Mouse (Mus musculus) embryonic facial prominence, embryonic 10.5 days (tissue): Measurements from ENCODE around the gene Galnt6. TPM values are rescaled to one million over a fixed set of nuclear protein-coding genes. Genes with fewer than 3 reads are reported as not detected.

Source experiments
- DNase-seq: peaks from one replicate; pipeline ENCODE4 v3.0.0-alpha.2; 2017; ENCODE audit warnings: low spot score
- H3K27ac ChIP-seq: fragments of 300-500 bp; sonication (generic); replicated peaks from 2 replicates; pipeline ENCODE4 v1.5.1; 2016; ENCODE audit warnings: mild to moderate bottlenecking
- H3K27me3 ChIP-seq: fragments of 300-500 bp; sonication (generic); replicated peaks from 2 replicates; pipeline ENCODE4 v1.6.1; 2016; ENCODE audit warnings: low read depth, mild to moderate bottlenecking; ENCODE audit not compliant: poor library complexity, severe bottlenecking
- H3K36me3 ChIP-seq: fragments of 300-500 bp; sonication (generic); replicated peaks from 2 replicates; pipeline ENCODE4 v1.6.1; 2016; ENCODE audit warnings: mild to moderate bottlenecking, moderate library complexity
- H3K4me1 ChIP-seq: fragments of 300-500 bp; sonication (generic); 2 replicates; pipeline ENCODE4 v1.6.1; 2016
- H3K4me3 ChIP-seq: fragments of 300-500 bp; sonication (generic); 2 replicates; pipeline ENCODE4 v1.5.1; 2016; ENCODE audit warnings: mild to moderate bottlenecking, moderate library complexity
- H3K9me3 ChIP-seq: fragments of 300-500 bp; sonication (generic); 2 replicates; pipeline ENCODE4 v1.6.1; 2016; ENCODE audit warnings: mild to moderate bottlenecking
- WGBS: fragments of 180-500 bp; shearing (Covaris S2); methylation state at CpG from one replicate; pipeline ENCODE4 v1.1.7; 2016; 5-methylcytosine and 5-hydroxymethylcytosine counted together
- microRNA-seq: library from miRNA; unstranded; fragments of <30 nt; microRNA quantifications from one replicate; pipeline ENCODE4, GENCODE M21; 2017
- polyA plus RNA-seq: library from polyadenylated mRNA; unstranded; fragments of >200 nt; fragmentation: Nextera tagmentation; extraction: Ambion mirVana; gene quantifications from 2 replicates; pipeline ENCODE4 v1.2.1, GENCODE M21; 2016

The Galnt6 gene
- polyA plus RNA-seq, 1 experiment from 2014 or later = 0.16 TPM

DNA sequence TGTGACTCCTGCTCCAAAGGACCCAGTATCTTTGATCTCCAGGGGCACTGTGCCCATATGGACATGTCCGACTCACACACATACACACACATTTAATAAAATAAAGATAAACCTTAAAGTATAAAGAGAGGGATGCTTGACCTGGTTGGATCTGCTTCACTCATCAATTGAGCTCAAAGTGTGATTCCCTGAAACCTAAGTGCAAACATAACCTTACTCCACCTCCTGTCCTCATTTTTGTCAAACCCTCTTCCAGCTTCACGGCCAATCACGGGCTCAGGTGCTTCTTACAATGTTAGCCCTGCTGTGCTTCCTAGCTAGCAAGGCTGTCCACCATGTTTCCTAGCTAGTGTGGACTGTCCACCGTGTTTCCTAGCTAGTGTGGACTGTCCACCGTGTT lies 74.0 kb downstream of the Galnt6 start:
- Histone ChIP-seq H3K4me3 (no peak overlapping the region), H3K36me3 (no peaks in the 10 kb centered on the region), H3K27ac (no peak overlapping the region), H3K4me1 (peaks cover 7% of the 10 kb centered on the region; the same call in 1 of the 2 replicates), H3K27me3 (no peaks in the 10 kb centered on the region), H3K9me3 (no peaks in the 10 kb centered on the region)
- WGBS = 90% methylated on average over 5 of the region's 5 CpGs
- no peak for DNase-seq

DNA sequence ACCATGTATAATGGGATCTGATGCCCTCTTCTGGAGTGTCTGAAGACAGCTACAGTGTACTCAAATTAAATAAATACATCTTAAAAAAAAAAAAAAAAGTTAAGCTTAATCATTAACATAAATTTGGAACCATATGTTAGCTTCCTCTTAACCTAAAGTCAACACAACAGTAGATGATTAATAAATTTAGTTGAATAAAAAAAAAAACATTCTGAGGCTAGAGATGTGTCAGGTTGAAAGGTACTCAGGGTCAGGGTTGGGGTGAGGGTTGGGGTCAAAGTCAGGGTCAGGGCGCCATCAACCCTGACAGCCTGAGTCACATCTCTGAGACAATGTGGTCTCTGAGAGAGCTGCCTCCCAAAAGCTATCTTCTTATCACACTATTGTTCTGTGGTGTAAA lies 74.9 kb downstream of the Galnt6 start:
- peaks cover 13% of the 10 kb centered on the region for H3K4me1 ChIP-seq
- H3K9me3 ChIP-seq = no peaks in the 10 kb centered on the region
- no peak overlapping the region for H3K27ac ChIP-seq
- WGBS = 79% methylated on average over 1 of the region's 1 CpGs
- DNase-seq = no peak
- H3K4me3 ChIP-seq = no peak overlapping the region
- no peaks in the 10 kb centered on the region for H3K36me3 ChIP-seq
- no peaks in the 10 kb centered on the region for H3K27me3 ChIP-seq

DNA sequence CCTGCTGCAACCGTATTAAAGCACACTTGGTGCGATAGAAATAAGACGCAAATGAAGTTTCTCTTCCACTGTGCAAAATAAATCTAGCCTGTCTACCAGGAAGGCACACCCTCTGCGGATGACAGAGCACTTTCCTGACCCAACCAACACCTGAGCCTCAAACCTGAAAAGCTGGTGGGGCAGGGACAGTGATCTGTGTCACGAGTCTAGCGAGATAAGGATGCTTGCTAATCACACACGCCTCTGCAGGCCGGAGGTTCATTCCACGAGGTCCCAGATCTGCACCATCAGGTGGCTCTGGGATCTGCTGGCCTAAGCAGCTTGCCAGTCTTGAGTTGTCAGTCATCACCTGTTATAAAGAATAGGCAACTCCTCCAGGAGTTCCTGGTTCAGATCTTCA lies 77.6 kb downstream of the Galnt6 start:
- Histone ChIP-seq H3K27ac (no peak overlapping the region), H3K4me1 (peaks cover 14% of the 10 kb centered on the region), H3K36me3 (no peaks in the 10 kb centered on the region), H3K27me3 (no peaks in the 10 kb centered on the region), H3K9me3 (no peaks in the 10 kb centered on the region), H3K4me3 (no peak overlapping the region)
- 84% methylated on average over 9 of the region's 9 CpGs for WGBS
- no peak for DNase-seq

DNA sequence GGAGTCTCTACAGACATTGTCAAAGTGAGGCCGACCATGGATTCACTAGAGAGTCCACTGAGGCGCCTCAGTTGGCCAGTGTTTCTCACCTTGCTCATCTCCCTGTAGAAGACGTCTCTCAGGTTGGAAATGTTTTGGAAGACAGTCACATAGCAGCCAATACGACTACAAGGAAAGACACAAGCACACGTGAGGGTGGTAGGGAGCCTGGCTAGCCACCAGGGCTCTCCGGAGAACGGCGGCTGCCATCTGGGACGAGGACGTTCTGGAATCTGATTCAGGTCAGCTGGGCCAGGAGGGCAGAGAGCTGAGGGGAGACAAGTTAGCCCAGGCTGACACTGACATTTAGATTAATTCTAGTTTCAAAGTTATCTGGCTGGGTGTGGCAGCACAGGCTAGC lies 79.1 kb downstream of the Galnt6 start:
- WGBS = 83% methylated on average over 10 of the region's 10 CpGs
- H3K4me3 ChIP-seq = no peak overlapping the region
- peaks cover 19% of the 10 kb centered on the region for H3K4me1 ChIP-seq
- DNase-seq = no peak
- H3K9me3 ChIP-seq = no peaks in the 10 kb centered on the region
- no peaks in the 10 kb centered on the region for H3K36me3 ChIP-seq
- H3K27me3 ChIP-seq = no peaks in the 10 kb centered on the region
- no peak overlapping the region for H3K27ac ChIP-seq

DNA sequence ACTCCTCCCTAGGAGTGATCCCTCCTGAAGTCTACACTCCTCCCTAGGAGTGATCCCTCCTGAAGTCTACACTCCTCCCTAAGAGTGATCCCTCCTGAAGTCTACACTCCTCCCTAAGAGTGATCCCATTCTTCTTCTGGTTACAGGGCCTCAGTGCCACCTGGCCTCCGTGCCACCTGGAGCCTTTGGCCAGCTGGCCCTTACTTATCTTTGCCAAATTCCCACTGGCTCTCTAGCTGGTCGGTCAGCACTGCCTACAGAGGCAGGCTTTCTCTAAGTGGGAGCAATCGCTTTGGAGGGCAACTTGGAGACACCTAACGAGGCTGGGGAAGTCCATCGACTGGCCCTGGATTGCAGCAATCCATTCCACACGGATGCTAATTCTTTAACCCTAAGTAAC lies 83.0 kb downstream of the Galnt6 start:
- H3K4me1 ChIP-seq = peaks cover 21% of the 10 kb centered on the region
- no peak overlapping the region for H3K4me3 ChIP-seq
- WGBS = 78% methylated on average over 6 of the region's 6 CpGs
- no peak for DNase-seq
- H3K36me3 ChIP-seq = no peaks in the 10 kb centered on the region
- H3K27ac ChIP-seq = no peak overlapping the region
- H3K27me3 ChIP-seq = 0 out of 2 replicates have a peak, but pooled peaks cover 5% of the 10 kb centered on the region
- no peaks in the 10 kb centered on the region for H3K9me3 ChIP-seq

DNA sequence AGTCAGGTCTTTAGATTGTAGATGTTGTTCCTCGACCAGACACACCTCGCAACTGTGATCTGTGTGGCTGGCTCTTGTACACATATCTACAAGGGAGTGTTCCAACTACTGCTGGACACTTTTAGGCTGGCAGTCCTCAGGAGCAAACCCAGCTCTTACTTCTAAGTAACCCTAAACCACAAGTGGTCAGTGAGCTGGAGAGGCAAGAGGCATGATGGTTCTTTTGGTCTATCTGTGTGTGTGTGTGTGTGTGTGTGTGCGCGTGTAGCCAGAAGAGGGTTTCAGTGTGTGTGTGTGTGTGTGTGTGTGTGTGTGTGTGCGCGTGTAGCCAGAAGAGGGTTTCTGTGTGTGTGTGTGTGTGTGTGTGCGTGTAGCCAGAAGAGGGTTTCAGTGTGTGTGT lies 86.7 kb downstream of the Galnt6 start:
- 94% methylated on average over 7 of the region's 7 CpGs for WGBS
- no peak for DNase-seq
- Histone ChIP-seq H3K4me3 (no peak overlapping the region), H3K9me3 (no peaks in the 10 kb centered on the region), H3K27me3 (peaks cover 34% of the 10 kb centered on the region), H3K27ac (no peak overlapping the region), H3K36me3 (no peaks in the 10 kb centered on the region), H3K4me1 (peaks cover 28% of the 10 kb centered on the region)

Small RNAs within 50 kb of the gene (microRNA-seq; reads per million reads assigned to microRNA genes)
- gene Mir6961 = not detected

Other genes starting within 250 kb of the Galnt6 start
- gene Csrnp2, start 233.9 kb downstream of the Galnt6 start, polyA plus RNA-seq = 24.2 and 25.4 TPM in 2 replicates
- gene Tfcp2, start 177.4 kb downstream of the Galnt6 start, polyA plus RNA-seq = 36.9 and 38.2 TPM in 2 replicates
- 3.7 and 5.4 TPM in 2 replicates for gene Pou6f1, start 129.4 kb downstream of the Galnt6 start, polyA plus RNA-seq
- gene Dazap2, start 114.0 kb downstream of the Galnt6 start, polyA plus RNA-seq = 200 and 212 TPM in 2 replicates
- gene Smagp, start 92.4 kb downstream of the Galnt6 start, polyA plus RNA-seq = 4.9 and 7.3 TPM in 2 replicates
- 2.1 and 4.0 TPM in 2 replicates for gene Bin2, start 59.8 kb downstream of the Galnt6 start, polyA plus RNA-seq
- gene Cela1, start 41.5 kb downstream of the Galnt6 start, polyA plus RNA-seq = 1.7 and 2.2 TPM in 2 replicates
- gene Slc4a8, start 32.4 kb upstream of the Galnt6 start, polyA plus RNA-seq = 9.0 and 10.2 TPM in 2 replicates
- 7.3 and 8.1 TPM in 2 replicates for gene Scn8a, start 140.5 kb upstream of the Galnt6 start, polyA plus RNA-seq